Mouse (Mus musculus) heart, embryonic 11.5 days (tissue): ENCODE data around the gene 4930558K02Rik. TPM values are rescaled to one million over a fixed set of nuclear protein-coding genes. Genes with fewer than 3 reads are reported as not detected.

Experiments
- ATAC-seq: fragments of 200-750 bp; cut with Nextera tagmentation; replicated peaks from 2 replicates; pipeline ENCODE4 v1.8.0; 2017; ENCODE audit warnings: moderate library complexity; ENCODE audit not compliant: insufficient number of reproducible peaks, low FRiP score, low TSS enrichment
- H3K27ac ChIP-seq: fragments of 300-500 bp; sonication (generic); 2 replicates; pipeline ENCODE4 v1.5.1; 2014; ENCODE audit warnings: mild to moderate bottlenecking, low read depth, low read length
- H3K27me3 ChIP-seq: fragments of 300-500 bp; sonication (generic); 2 replicates; pipeline ENCODE4 v1.6.1; 2014; ENCODE audit warnings: mild to moderate bottlenecking, low read length, mixed read lengths; ENCODE audit not compliant: control insufficient read depth, insufficient read depth
- H3K36me3 ChIP-seq: fragments of 300-500 bp; sonication (generic); 2 replicates; pipeline ENCODE4 v1.6.1; 2014; ENCODE audit warnings: mild to moderate bottlenecking, low read length, moderate library complexity, mixed read lengths; ENCODE audit not compliant: control insufficient read depth, insufficient read depth
- H3K4me1 ChIP-seq: fragments of 300-500 bp; sonication (generic); 2 replicates; pipeline ENCODE4 v1.6.1; 2014; ENCODE audit warnings: low read length; ENCODE audit not compliant: control insufficient read depth, insufficient read depth
- H3K4me2 ChIP-seq: fragments of 300-500 bp; sonication (generic); 2 replicates; pipeline ENCODE4 v1.6.1; 2014; ENCODE audit warnings: mild to moderate bottlenecking, moderate library complexity
- H3K4me3 ChIP-seq: fragments of 300-500 bp; sonication (generic); 2 replicates; pipeline ENCODE4 v1.5.1; 2014; ENCODE audit warnings: low read depth, low read length
- H3K9ac ChIP-seq: fragments of 300-500 bp; sonication (generic); 2 replicates; pipeline ENCODE4 v1.6.1; 2014; ENCODE audit warnings: mild to moderate bottlenecking, low read depth, low read length, moderate library complexity
- H3K9me3 ChIP-seq: fragments of 300-500 bp; sonication (generic); replicated peaks from 2 replicates; pipeline ENCODE4 v1.6.1; 2016; ENCODE audit warnings: low read length; ENCODE audit not compliant: control insufficient read depth
- WGBS: fragments of 180-500 bp; shearing (Covaris S2); extraction: QIAGEN DNeasy Blood & Tissue Kit; methylation state at CpG from one replicate; pipeline ENCODE4 v1.1.7; 2014; ENCODE audit not compliant: insufficient replicate concordance; 5-methylcytosine and 5-hydroxymethylcytosine counted together
- polyA plus RNA-seq: library from polyadenylated mRNA; unstranded; fragments of >200 nt; fragmentation: Nextera tagmentation; extraction: Ambion mirVana; gene quantifications from 2 replicates; pipeline ENCODE4 v1.2.1, GENCODE M21; 2014

Gene 4930558K02Rik
- polyA plus RNA-seq, 1 experiment from 2014 or later, result not detected

- no peak overlapping the region for H3K9ac ChIP-seq
- H3K9me3 ChIP-seq, result no peaks in the 10 kb centered on the region
- H3K27me3 ChIP-seq, result no peaks in the 10 kb centered on the region
- no peaks in the 10 kb centered on the region for H3K4me1 ChIP-seq
- no peaks in the 10 kb centered on the region for H3K36me3 ChIP-seq
- WGBS, result 54% methylated on average over 4 of the region's 4 CpGs
- H3K4me2 ChIP-seq, result no peak overlapping the region
- no peak for ATAC-seq
- H3K27ac ChIP-seq, result no peak overlapping the region
- no peak overlapping the region for H3K4me3 ChIP-seq
Observed at GRCm38 (mm10) chr1:161983979-161984566, 4.6 kb upstream of the 4930558K02Rik start.

DNA sequence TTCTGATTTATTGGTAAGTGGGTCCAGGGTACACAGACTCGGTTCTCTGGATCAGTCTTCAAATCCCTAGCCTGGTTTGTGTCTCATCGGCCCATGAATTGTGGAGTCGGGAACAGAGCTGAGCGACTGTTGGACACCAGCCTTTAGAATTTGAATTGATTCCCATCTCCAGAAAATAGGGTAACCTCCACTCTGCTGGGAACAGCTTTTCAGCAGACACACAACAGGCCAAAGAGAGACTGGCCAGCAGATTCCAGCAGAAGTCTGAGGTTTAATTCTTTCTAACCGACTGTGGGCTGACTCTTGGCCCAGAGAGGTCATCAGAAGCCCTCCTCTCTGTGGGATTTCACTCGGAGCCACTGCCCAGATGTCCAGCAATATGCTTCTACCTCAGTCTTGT lies 4.0 kb upstream of the 4930558K02Rik start:
- 70% methylated on average over 6 of the region's 6 CpGs for WGBS
- Histone ChIP-seq H3K27me3 (no peaks in the 10 kb centered on the region), H3K9ac (no peak overlapping the region), H3K4me2 (no peak overlapping the region), H3K36me3 (no peaks in the 10 kb centered on the region), H3K4me3 (no peak overlapping the region), H3K27ac (no peak overlapping the region), H3K4me1 (no peaks in the 10 kb centered on the region), H3K9me3 (no peaks in the 10 kb centered on the region)
- ATAC-seq, result no peak

DNA sequence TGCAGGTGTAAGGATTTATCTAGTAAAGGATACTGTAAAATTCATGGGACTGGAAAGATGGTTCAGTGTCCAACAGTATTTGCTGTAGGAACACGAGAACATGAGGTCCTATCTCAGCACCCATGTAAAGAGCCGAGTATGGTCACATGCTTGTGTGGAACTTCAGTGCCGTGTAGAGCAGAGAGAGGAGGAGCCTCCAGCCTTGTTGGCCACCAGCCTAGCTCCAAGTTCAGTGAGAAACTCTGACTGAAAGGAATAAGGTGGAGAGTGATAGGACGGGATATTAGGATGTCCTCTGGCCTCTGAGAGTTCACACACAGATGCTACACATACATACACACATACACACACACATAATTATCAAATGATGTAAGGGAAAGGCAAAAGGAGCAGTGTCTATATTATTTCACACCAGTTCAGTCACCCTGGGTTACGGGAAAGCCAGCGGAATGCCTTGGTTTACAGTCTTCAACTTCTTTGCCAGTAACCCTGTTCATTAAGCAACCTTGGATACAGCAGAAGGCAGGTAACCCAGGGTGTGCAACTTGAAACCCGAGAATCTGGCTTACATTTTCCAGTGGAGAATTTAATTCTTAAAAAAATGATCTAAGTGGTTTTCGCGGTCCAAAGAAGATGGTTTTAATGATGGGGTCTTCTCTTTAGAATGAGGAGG lies 1.3 kb upstream of the 4930558K02Rik start:
- WGBS, result 76% methylated on average over 9 of the region's 9 CpGs
- no peak for ATAC-seq

GRCm38 (mm10) chr1:161980046-161980445 lies 610 bp upstream of the 4930558K02Rik start:
- no peaks in the 10 kb centered on the region for H3K36me3 ChIP-seq
- no peak overlapping the region for H3K4me3 ChIP-seq
- 0 out of 2 replicates have a peak, but pooled peaks cover 2% of the 10 kb centered on the region for H3K4me1 ChIP-seq
- no peak overlapping the region for H3K4me2 ChIP-seq
- no peak overlapping the region for H3K27ac ChIP-seq
- H3K9me3 ChIP-seq, result no peaks in the 10 kb centered on the region
- WGBS, result 78% methylated on average over 2 of the region's 2 CpGs
- no peak for ATAC-seq
- H3K9ac ChIP-seq, result no peak overlapping the region
- no peaks in the 10 kb centered on the region for H3K27me3 ChIP-seq

More for the DNA sequence above, 1.3 kb upstream of the 4930558K02Rik start:
- H3K4me2 ChIP-seq, result no peak overlapping the region
- H3K4me1 ChIP-seq, result 0 out of 2 replicates have a peak, but pooled peaks cover 2% of the 10 kb centered on the region
- no peaks in the 10 kb centered on the region for H3K9me3 ChIP-seq
- H3K27me3 ChIP-seq, result no peaks in the 10 kb centered on the region
- H3K9ac ChIP-seq, result no peak overlapping the region
- no peaks in the 10 kb centered on the region for H3K36me3 ChIP-seq
- no peak overlapping the region for H3K4me3 ChIP-seq
- no peak overlapping the region for H3K27ac ChIP-seq

- H3K4me2 ChIP-seq, result no peak overlapping the region
- no peaks in the 10 kb centered on the region for H3K36me3 ChIP-seq
- H3K4me3 ChIP-seq, result no peak overlapping the region
- no peak overlapping the region for H3K9ac ChIP-seq
- no peak for ATAC-seq
- 76% methylated on average over 5 of the region's 5 CpGs for WGBS
- no peaks in the 10 kb centered on the region for H3K9me3 ChIP-seq
- H3K27ac ChIP-seq, result no peak overlapping the region
- H3K27me3 ChIP-seq, result no peaks in the 10 kb centered on the region
- peaks cover 6% of the 10 kb centered on the region; the same call in 1 of the 2 replicates for H3K4me1 ChIP-seq
Observed at GRCm38 (mm10) chr1:161978173-161978700, 1.2 kb downstream of the 4930558K02Rik start.

DNA sequence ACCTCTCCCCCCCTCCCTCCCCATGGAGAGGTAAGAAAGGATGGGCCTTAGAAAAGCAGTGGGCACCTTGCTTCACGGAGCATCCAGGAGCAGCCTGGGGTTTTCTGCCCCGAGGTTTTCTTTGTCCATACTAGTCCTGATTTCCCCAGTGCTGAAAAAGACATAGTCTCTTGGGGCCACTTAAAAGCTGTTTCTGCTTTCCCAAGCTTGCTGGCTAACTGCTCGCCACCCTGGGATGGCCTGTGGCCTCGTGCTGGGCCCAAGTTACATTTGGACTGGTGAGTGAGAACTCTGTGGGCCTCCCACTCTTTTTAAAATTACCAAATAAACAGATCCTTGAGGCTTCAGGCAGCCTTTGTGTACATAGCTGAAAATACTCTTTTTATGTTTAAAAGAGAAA lies 2.1 kb downstream of the 4930558K02Rik start:
- Histone ChIP-seq H3K4me2 (no peak overlapping the region), H3K9me3 (no peaks in the 10 kb centered on the region), H3K4me1 (peaks cover 6% of the 10 kb centered on the region; the same call in 1 of the 2 replicates), H3K27me3 (no peaks in the 10 kb centered on the region), H3K4me3 (no peak overlapping the region), H3K36me3 (no peaks in the 10 kb centered on the region), H3K27ac (no peak overlapping the region), H3K9ac (no peak overlapping the region)
- ATAC-seq, result no peak
- 76% methylated on average over 4 of the region's 4 CpGs for WGBS

DNA sequence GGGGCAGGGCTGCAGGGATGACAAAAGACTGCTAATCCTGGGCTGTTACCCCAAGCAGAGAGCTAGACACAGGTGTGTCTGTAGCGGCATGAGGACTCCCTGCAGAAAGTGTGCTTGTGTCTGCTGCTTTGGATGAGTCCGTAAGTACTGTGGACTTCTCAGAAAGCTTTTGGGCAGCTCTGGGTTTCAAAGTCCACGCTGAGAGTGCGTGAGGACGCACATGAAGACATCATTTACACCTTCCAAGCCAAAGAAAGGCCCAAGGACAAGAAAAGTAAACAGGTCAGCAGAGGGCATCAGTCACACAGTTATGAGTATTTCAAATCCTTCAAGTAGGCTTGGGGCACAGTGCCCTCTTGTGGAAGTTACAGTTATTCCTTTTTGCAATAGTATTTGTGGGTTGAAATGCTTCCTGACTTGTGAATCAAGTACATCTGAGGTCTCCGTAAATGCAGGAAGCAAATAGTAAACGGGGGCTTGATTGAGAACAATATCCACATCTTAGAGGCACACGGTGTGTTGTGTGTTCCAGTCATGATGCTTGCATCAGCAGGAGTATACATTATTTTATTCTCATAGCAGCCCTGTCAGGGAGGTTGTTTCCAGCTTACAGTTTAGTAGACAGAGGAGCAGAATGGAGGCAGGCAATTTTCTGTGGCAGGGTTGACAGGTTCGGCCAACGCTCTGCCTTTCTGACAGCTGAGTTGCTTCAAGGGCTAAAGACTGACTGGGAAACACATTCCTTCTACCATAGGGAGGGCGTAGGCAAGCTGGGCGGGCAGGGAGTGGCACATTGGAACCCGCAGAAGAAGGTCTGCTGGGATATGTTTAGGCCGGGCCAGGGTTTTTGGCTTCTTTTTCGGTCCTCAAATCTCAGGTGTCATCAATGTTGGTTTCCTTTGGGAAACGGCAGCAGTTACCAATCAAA lies 2.9 kb downstream of the 4930558K02Rik start:
- ATAC-seq, result 0 out of 2 replicates have a peak, but pooled peaks have one; percentile 35

DNA sequence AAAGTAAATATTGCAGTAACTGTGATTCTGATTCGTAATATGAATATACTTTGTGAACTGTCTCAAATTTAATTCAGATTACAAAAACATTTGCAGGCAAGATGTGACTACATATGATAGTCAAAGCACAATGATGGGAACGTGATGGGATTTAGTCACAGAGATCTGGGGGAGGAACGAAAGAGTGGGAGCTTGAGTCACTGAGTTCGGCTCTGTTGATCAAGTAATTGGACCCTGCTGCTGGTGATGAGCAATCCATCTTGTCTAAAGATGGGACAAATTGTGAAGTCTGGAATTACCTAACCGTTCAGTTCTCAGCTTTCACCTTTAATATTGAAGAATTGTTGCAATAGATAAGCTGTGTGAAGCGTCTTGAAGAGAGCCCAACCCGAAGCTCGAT lies 7.2 kb downstream of the 4930558K02Rik start:
- Histone ChIP-seq H3K27me3 (no peaks in the 10 kb centered on the region), H3K4me3 (no peak overlapping the region), H3K4me1 (peaks cover 14% of the 10 kb centered on the region; the same call in 1 of the 2 replicates), H3K36me3 (no peaks in the 10 kb centered on the region), H3K9me3 (no peaks in the 10 kb centered on the region), H3K27ac (no peak overlapping the region), H3K4me2 (no peak overlapping the region), H3K9ac (no peak overlapping the region)
- 87% methylated on average over 8 of the region's 8 CpGs for WGBS
- no peak for ATAC-seq

More for the DNA sequence above, 2.9 kb downstream of the 4930558K02Rik start:
- Histone ChIP-seq H3K9me3 (no peaks in the 10 kb centered on the region), H3K4me1 (peaks cover 6% of the 10 kb centered on the region; the same call in 1 of the 2 replicates), H3K9ac (peak overlapping the region; percentile 39; the same call in 1 of the 2 replicates), H3K36me3 (no peaks in the 10 kb centered on the region), H3K4me2 (peak overlapping the region; percentile 29; the same call in 1 of the 2 replicates), H3K27me3 (no peaks in the 10 kb centered on the region), H3K4me3 (no peak overlapping the region), H3K27ac (no peak overlapping the region)
- 41% methylated on average over 16 of the region's 16 CpGs for WGBS
